Mouse (Mus musculus): ENCODE results near the gene Slc2a4.
A peak's percentile ranks its signal among the peaks of the same experiment; 100 is the strongest.
"Not testable (repeated sequence)": the region's sequence is repeated elsewhere in the genome, so short reads cannot be mapped to it uniquely, and the experiment has no call there.

The Slc2a4 gene

DNA sequence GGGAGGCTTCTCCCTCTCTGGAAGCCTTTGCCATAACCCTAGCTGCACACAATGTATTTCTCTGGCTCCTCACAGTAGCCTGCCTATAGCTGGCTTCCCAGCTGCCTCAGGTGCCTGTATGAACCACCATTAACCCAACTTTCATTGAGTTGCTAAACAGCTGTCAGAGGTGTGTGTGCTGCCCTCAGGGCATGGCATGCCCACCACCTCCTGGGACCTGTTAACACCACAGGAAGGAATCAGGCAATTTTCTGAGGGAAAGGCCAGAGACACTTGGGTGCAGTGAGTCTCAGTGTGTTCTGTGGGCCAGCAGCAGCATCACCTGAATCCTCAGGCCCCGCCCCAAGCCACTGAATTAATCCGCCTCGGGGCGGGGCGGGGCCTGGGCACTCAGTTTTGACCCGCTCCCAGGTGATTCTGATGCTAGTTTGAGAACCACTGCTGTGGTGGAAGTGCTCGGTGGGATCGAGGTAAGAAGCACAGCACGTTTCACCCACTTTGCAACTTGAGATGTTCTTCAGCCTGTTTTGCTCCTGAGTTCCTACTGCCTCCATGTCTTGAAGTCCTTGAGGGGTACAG, 9.5 kb downstream of the Slc2a4 start:
- DNase-seq (ENCODE audit: low spot score) = no peak

DNA sequence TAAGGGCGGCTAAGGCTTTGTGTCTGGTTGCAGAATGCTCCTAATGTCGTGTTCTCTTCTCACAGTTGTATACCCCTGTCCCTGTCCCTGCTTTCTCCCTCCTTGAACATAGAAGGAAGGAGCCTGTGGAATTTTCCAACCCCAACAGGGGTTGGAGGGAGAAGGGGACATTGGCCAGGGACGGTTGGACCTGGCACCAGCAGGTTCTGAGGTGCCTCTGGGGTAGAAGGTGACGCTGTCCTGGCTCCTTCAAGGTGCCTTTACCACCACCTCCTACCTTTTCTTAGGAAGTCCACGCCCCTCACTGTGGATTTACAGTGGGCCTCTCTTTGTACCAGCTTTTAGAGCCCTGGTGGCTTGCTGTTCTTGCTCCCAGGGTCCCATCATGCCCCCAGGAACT, 10.2 kb downstream of the Slc2a4 start:
- DNase-seq (ENCODE audit: low spot score) = no peak

DNA sequence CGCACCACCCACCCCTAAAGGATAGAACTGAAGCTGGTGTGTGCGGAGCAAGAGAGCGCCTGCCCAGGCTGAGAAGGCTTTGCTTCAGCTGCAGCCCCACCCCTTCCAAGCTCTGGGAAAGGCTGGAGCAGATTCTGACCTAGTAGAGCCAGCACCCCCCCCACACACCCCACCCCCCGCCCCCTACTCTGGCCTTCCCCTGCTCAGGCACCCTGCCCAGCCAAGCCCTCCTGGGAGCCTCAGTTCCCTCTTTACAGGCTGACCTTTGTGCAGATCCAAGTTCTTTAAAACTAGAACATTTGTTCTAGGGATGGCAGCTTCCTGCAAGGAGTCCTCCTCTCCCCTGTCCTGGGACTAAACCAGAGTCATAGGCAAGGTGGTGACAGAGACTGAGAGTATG, 10.6 kb downstream of the Slc2a4 start:
- no peak for DNase-seq (ENCODE audit: low spot score)

- DNase-seq (ENCODE audit: low spot score) = no peak
Observed at GRCm38 (mm10) chr11:69936714-69937347, 11.2 kb downstream of the Slc2a4 start.

DNA sequence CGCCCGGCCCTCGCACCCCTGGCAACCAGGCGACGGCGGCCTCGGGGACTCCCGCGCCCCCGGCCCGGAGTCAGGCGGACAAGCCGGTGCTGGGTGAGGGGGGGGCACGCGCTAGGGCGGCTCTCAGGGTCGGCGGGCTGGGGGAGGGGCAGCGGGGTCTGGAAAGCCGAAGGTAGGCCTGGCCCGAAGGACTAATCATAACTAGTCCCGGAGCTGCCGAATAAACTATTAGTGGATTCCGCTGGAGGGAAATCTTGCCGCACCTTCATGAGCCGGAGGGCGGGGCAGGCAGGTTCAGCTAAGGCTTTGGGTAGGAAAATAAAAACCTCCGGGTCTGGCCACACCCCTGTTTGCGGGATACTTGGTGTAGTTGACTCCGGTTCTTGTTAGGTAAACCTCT, 11.8 kb downstream of the Slc2a4 start:
- no peak for DNase-seq (ENCODE audit: low spot score)

DNA sequence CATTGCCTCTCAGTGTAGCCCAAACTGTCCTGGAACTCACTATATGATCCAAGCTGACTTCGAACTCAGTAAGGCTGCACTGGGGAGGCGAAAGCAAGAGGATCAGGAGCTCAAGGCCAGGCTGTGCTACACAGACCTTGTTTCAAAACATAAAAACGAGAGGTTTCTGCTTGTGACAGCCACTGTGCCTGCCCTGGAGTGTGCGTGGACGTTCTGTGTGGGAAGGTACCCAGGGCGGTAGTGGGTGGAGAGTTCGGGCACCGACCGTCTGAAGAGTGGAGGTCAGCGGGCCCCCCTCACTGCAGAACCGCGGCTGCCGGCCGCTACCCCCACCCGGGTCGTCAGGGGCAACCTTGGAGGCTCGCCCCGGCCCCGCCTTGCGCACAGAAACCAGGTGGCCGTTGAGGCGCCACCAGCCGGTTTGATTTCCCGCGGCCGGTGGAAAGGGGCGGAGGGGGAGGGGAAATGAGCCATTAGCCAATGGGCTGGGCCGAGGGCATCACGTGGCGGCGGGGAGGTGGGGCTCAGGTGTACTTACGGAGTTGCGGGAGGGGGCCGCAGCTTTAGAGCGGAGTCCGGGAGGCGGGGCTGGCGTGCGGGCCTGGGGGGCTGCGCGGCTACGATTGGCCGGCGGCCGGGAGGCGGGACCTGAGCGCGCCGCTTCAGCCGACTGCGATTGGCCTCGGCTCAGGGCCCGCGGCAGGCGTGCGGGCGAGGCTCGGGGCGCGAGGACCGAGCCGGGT, 12.7 kb downstream of the Slc2a4 start, which contains the start of gene Ybx2:
Ybx2 (plus strand) TSS at position 660 of the 743 bp plus-strand sequence.
- DNase-seq (ENCODE audit: low spot score) = peak; percentile 73

DNA sequence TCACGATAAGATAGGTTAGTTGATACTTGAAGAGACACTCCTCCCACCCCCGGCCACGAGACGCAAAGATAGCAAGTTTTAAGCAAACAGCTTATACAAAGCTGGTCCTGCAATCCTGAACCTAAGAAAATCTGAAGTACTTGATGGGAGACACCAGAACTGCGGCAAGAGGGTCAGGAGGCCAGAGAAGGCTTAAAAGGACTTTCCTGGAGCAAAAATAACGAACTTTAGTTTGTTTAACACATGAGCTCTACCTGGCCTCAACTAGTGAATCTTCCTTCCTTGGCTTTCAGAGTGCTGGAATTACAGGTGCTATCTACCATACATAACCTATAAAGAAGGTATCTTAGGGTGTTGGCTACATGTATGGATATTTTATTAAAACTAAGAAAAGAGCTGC, 13.3 kb downstream of the Slc2a4 start:
- no peak for DNase-seq (ENCODE audit: low spot score)

DNA sequence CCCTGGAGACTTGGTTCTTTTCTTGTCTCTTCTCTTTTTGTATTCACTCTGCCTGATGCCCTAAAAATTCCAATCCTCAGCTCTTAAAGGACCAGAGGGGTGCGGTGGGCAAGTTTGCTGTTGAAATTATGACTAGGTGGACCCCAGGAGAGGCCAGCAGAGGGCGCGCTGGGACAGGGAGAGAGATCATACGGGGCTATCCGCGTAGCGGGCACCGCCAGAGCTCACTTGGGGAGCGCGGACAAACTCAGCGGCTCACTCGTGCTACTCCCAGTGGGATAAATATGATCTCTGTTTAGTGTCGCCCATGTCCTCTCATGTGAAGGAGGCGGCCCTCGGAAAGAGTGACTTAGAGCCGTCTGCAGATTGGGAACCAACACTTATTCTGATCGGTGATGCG, 13.8 kb downstream of the Slc2a4 start:
- DNase-seq (ENCODE audit: low spot score) = no peak

DNA sequence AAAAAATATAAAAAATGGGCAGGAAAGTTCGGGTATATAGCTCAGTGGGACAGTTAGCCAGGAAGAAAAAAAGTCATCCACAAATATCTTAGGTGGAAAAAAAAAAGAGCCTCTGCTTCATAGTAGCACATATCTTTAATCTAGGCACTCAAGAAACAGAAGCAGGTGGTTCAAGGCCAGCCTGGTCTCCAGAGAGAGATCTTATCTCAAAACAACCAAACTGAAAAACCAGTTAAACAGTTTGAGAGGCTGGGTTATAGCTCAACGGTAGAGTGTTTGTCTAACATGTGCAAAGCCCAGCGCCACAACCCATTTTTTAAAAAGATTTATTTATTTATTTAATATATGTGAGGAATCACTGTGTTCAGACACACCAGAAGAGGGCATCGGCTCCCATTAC, 14.9 kb downstream of the Slc2a4 start:
- no peak for DNase-seq (ENCODE audit: low spot score)

DNA sequence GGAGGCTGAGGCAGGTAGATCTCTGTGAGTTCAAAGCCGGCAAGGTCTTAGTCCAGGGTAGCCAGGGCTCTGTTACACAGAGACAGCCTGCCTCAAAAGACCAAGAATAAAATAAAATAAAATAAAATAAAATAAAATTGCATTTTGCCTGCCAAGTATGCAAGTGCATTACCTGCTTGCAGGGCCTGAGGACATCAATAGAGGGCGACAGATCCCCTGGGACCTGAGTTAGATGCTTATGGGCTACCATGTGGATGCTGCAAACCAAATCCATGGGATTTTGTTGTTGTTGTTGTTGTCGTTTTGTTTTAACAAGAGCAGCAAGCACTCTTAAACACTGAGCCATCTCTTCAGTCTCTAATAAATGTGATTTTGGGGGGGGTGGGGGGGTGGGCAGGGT, 15.7 kb downstream of the Slc2a4 start:
- no peak for DNase-seq (ENCODE audit: low spot score)

- no peak for DNase-seq (ENCODE audit: low spot score)
Observed at GRCm38 (mm10) chr11:69931769-69932168, 16.2 kb downstream of the Slc2a4 start.

DNA sequence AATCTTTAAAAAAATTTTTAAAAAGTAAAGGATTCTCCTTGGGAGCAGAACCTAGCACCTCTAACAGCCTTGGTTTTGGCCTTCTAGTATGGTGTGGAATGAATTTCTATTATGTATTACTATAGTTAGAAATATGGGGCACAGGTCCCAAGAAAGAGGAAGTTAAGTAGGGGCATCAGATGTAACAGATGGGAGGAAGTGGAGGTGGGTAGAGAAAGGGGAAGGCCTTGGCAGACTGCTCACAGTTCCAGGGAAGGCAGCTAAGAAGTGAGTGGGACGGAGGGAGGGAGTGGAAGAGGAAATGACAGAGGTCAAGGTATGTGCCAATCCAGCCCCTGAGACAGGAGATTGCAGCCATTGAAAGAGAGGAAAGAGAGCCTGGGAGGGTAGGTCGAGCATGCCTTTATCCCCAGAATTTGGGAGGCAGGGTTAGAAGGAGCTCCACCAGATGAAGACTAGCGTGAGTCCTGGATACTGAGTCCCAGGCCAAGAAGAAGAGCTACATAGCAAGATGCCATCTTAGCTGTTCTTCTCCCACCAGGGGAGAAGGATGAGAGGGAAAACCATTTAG, 16.9 kb downstream of the Slc2a4 start:
- no peak for DNase-seq (ENCODE audit: low spot score)

- not testable (repeated sequence) for DNase-seq (ENCODE audit: low spot score)
Observed at GRCm38 (mm10) chr11:69930176-69930575, 17.8 kb downstream of the Slc2a4 start.

- no peak for DNase-seq (ENCODE audit: low spot score)
Observed at GRCm38 (mm10) chr11:69929712-69930111, 18.3 kb downstream of the Slc2a4 start.

DNA sequence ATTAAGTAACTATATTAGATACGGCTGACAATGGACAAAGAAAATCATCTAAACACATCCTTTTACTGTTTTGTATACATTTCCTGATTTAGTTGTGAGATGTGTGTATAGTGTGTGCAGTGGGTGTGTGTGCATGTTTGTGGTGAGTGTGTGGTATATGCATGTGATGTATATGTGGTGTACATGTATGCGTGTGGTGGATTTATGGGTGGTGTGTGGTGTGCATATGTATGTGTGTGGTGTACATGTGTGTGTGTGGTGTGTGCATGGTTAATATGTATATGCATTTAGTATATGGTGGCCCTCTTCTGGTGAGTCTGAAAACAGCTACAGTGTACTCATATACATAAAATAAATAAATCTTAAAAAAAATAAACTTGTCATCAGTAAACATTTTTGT, 20.5 kb downstream of the Slc2a4 start:
- DNase-seq (ENCODE audit: low spot score) = no peak

GRCm38 (mm10) chr11:69922796-69923195, 25.2 kb downstream of the Slc2a4 start:
- DNase-seq (ENCODE audit: low spot score) = no peak

- no peak for DNase-seq (ENCODE audit: low spot score)
Observed at GRCm38 (mm10) chr11:69922012-69922756, 25.8 kb downstream of the Slc2a4 start.

GRCm38 (mm10) chr11:69921114-69922011, 26.6 kb downstream of the Slc2a4 start, which contains the start of gene Eif5a:
Gene Eif5a (minus strand): TSS chr11:69921958.
- DNase-seq (ENCODE audit: low spot score) = peak; percentile 100

- DNase-seq (ENCODE audit: low spot score) = no peak
Observed at GRCm38 (mm10) chr11:69920266-69921031, 27.5 kb downstream of the Slc2a4 start.

- no peak for DNase-seq (ENCODE audit: low spot score)
Observed at GRCm38 (mm10) chr11:69919661-69920265, 28.2 kb downstream of the Slc2a4 start.

Measured in left cerebral cortex, adult 11 months (tissue).